Mouse (Mus musculus) cerebellum, postnatal 14 days (tissue): ENCODE results near the gene Terb1.

Source experiments
- DNase-seq, 2 experiments: peaks; one replicate each; pipeline ENCODE4 v3.0.0; 2021; ENCODE audit warnings: mixed read lengths in 2 of 2

The Terb1 gene

DNA sequence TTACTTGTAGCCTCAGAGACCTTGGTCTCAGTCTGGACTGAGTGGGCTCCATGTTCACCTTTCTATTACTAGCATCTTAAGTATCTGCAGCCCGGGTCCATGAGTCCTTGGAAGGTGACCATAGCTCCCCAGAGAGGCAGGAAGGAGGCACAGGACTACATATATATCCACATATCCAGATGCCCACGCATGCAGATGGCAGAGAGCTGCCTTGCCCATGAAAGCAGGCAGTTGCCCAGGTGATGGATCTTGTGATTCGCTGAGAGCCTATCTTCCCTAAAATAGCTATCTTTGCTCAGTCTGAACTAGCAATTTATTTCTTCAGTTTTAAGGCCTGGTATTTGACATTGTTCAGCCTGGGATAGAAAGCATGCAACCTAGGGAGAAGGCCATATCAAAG, 98.2 kb downstream of the Terb1 start:
- DNase-seq: no peak

DNA sequence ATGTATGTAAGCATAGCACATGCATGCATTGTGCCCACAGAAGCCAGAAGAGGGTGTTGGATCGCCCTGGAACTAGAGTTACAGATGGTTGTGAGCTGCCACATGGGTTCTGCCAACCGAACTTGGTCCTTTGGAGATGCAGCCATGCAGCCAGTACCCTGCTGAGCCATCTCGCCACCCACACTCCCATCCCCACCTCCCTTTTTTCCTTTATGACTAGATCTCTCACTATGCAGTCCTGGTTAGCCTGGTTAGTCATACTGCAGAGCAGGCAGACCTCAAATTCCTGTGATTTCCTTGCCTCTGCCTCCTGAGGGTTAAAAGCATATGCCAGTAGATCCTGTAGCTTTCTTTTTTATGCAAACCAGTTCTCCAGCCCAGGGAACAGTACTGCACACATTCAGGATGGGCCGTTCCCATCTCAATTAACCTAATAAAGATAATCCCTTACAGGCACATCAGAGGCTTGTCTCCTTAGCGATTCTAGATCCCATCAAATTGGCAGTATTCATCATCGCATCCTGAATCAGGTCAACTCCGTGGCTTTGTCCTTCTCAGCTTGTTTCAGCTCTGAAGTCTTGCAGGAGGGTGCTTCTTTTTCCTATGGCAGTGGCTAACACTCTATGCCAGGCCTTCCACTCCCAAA, 99.0 kb downstream of the Terb1 start:
- DNase-seq: no peak

DNA sequence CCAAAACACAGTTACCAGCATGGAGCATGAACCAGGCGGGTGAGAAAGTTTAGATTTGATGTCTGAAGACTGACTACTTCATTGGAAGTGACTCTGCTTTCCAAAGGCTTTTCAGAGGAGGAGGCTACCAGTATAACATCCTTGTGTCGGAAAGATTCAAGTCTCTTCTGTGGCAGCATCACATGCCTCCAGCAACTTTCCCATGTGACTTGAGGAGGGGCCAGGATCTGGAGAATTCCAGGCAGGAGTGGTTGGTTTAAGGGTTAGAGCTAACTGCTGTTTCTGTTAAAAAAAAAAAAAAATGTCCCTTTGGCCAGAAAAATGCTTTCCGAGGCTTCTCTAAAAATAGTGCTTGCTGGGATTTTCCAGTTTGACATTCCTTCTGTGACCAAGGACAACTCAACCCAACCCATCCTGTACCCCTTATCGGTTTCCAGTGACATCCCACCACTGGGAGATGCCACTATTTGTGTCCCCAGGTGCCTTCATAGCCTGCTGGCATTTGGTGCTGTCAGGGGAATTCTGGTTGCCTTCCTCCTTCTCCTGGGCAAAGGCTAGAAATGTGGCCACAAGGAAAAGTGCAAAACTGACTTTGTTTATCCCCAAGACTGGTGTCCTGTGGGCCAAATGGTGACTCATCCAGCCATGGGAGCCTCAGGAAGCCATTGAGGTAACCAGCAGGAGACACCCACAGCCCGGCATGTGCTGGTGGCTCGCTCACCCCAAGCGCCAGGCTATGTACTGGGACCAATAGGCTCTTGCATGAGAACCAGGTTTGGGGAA, 101.2 kb downstream of the Terb1 start:
- DNase-seq: no peak

DNA sequence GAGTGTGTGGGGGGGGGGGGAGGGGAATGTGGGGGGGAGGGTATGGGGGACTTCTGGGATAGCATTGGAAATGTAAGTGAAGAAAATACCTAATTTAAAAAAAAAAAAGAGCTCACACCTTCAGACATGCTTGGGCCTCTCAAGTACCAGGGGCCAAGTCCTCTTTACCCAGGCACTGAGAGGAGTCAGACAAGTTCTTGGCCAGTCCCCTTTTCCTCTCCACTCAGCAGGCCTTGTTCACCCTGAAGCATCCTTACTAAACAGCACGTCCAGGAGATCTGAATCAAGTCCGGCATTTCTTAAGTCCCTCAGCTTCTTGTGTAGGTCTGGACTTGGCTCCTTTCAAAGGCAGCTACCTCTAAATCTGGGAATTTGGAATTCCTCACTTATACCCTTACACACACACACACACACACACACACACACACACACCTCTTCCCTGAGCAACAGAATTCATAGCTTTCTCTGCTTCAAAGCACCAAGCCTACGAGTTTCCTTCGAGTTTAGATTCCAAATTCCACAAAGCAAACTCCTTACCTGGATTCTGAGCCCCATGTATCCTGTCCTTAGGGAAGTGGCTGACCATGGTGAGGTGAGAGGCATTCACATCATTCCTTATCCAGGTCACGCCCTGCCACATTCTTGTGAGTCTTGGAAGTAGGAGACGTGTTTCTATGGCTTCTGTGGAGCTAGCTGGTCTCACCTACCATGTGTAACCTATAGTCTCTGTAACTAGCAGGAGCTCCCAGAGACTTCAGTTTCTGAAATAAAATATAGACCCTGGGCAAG, 103.2 kb downstream of the Terb1 start:
- no peak for DNase-seq

DNA sequence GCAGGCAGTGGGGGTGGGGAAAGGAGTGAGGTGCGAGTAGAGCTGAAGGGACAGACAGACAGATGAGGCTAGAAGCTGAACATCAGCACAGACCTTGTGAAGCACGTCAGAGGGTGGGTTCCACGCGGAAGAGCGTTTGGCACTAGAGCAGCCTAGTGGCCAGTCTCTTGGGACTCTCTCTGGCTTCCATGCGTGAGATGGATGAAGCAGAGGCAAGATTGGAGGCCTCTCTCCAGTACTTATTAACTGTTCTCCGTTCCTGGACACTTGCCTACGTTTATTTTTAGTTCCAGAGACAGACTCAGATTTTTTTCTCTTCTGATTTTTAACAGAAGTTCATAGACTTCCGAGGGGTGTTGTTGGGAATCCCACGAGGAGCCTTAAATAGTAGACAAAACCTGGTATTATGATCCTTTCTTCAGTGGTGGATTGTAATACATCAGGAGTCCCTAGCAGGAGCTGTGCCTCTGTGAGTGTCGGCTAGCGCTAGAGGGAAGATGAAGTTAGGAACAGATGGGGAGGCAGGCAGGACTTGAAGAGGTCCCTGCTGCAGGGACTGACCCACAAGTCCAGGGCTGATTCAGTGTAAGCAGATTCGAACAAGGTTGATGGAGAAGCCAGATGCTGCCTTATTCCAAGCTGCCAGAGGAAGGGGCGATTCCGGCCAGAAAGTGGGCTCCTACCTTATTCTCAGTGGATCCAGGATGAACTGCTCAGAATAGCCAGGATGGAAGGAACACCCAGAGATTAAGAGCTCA, 104.1 kb downstream of the Terb1 start:
- peak in 1 of 2 experiments; percentile 31 for DNase-seq

DNA sequence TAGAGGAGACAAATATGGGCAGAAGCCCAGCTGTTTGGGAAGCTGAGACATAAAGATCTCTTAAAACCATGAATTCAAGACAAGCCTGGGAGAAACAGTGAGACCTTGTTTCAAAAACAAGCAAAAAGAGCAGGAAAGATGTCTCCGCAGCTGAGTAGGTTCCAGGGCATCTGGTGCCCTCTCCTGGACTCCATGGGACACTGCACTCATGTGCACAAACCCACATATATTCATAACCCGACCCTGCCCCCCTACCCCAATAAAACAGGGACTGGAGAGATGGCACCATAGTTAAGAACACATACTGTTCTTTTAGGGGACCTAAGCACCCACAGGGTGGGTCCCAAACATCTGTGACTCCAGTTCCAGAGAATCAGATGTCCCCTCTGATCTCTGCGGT, 106.1 kb downstream of the Terb1 start:
- no peak for DNase-seq
